Mouse (Mus musculus) liver, postnatal 0 days (tissue): ENCODE measurements around the gene Dpep2nb. TPM values are rescaled to one million over a fixed set of nuclear protein-coding genes. Genes with fewer than 3 reads are reported as not detected.

Experiments
- ATAC-seq: fragments of 200-750 bp; cut with Nextera tagmentation; 2 replicates; pipeline ENCODE4 v1.8.0; 2017; ENCODE audit warnings: mild to moderate bottlenecking, moderate library complexity
- DNase-seq: peaks from one replicate; pipeline ENCODE4 v3.0.0-alpha.2; 2016
- H3K27ac ChIP-seq: fragments of 300-500 bp; sonication (generic); 2 replicates; pipeline ENCODE4 v1.5.1; 2014; ENCODE audit warnings: antibody characterized with exemption, moderate library complexity, mild to moderate bottlenecking, low read depth
- H3K27me3 ChIP-seq: fragments of 300-500 bp; sonication (generic); 2 replicates; pipeline ENCODE4 v1.6.1; 2014; ENCODE audit warnings: low read length, control low read depth, mixed read lengths; ENCODE audit not compliant: insufficient read depth
- H3K36me3 ChIP-seq: fragments of 300-500 bp; sonication (generic); replicated peaks from 2 replicates; pipeline ENCODE4 v1.6.1; 2014; ENCODE audit warnings: mild to moderate bottlenecking, control low read depth, low read length, moderate library complexity, mixed read lengths; ENCODE audit not compliant: insufficient read depth
- H3K4me1 ChIP-seq: fragments of 300-500 bp; sonication (generic); 2 replicates; pipeline ENCODE4 v1.6.1; 2014; ENCODE audit warnings: antibody characterized with exemption, mild to moderate bottlenecking, control low read depth; ENCODE audit not compliant: insufficient read depth
- H3K4me2 ChIP-seq: fragments of 300-500 bp; sonication (generic); 2 replicates; pipeline ENCODE4 v1.6.1; 2014; ENCODE audit warnings: low read depth, mild to moderate bottlenecking, low read length, moderate library complexity, mixed read lengths
- H3K4me3 ChIP-seq: fragments of 300-500 bp; sonication (generic); 2 replicates; pipeline ENCODE4 v1.5.1; 2014; ENCODE audit warnings: low read depth, low read length
- H3K9ac ChIP-seq: fragments of 300-500 bp; sonication (generic); replicated peaks from 2 replicates; pipeline ENCODE4 v1.6.1; 2014; ENCODE audit warnings: mild to moderate bottlenecking, moderate library complexity
- H3K9me3 ChIP-seq: fragments of 300-500 bp; sonication (generic); 2 replicates; pipeline ENCODE4 v1.6.1; 2016; ENCODE audit warnings: mild to moderate bottlenecking, control low read depth, low read length, mixed read lengths
- CTCF ChIP-seq: sonication (generic); IDR thresholded peaks from 2 replicates; pipeline ENCODE4 v1.5.1; 2016; ENCODE audit warnings: antibody characterized with exemption, low read depth
- EP300 ChIP-seq: IDR thresholded peaks from 2 replicates; pipeline ENCODE4 v1.6.1; 2016; ENCODE audit warnings: antibody characterized with exemption, low read depth, mild to moderate bottlenecking
- WGBS: fragments of 180-500 bp; shearing (Covaris S2); extraction: QIAGEN DNeasy Blood & Tissue Kit; methylation state at CpG from one replicate; pipeline ENCODE4 v1.1.7; 2014; ENCODE audit not compliant: insufficient replicate concordance; 5-methylcytosine and 5-hydroxymethylcytosine counted together
- microRNA-seq: library from miRNA; unstranded; fragments of <30 nt; microRNA quantifications from one replicate; pipeline ENCODE4, GENCODE M21; 2016
- polyA plus RNA-seq: library from polyadenylated mRNA; unstranded; fragments of >200 nt; fragmentation: Nextera tagmentation; extraction: Ambion mirVana; gene quantifications from 2 replicates; pipeline ENCODE4 v1.2.1, GENCODE M21; 2015

Gene Dpep2nb
- polyA plus RNA-seq, 1 experiment from 2014 or later: not detected

GRCm38 (mm10) chr8:105957813-105958212 is 48.0 kb downstream of the Dpep2nb start:
- Histone ChIP-seq H3K27me3 (no peaks in the 10 kb centered on the region), H3K9ac (no peak overlapping the region), H3K4me1 (peaks cover 11% of the 10 kb centered on the region), H3K4me3 (no peak overlapping the region), H3K27ac (no peak overlapping the region), H3K36me3 (peaks cover 3% of the 10 kb centered on the region), H3K4me2 (no peak overlapping the region), H3K9me3 (no peaks in the 10 kb centered on the region)
- no peak for DNase-seq
- WGBS: 69% methylated on average over 3 of the region's 4 CpGs
- no peak for ATAC-seq
- TF ChIP-seq CTCF (peak; percentile 29; the same call in 1 of the 2 replicates), EP300 (no peak)

- Histone ChIP-seq H3K9me3 (no peaks in the 10 kb centered on the region), H3K9ac (no peak overlapping the region), H3K4me2 (no peak overlapping the region), H3K27ac (no peak overlapping the region), H3K27me3 (no peaks in the 10 kb centered on the region), H3K4me3 (no peak overlapping the region), H3K36me3 (peaks cover 10% of the 10 kb centered on the region), H3K4me1 (peaks cover 7% of the 10 kb centered on the region)
- TF ChIP-seq CTCF: no peak
- no peak for ATAC-seq
- DNase-seq: no peak
- WGBS: 81% methylated on average over 4 of the region's 4 CpGs
These were observed 49.2 kb downstream of the Dpep2nb start for GRCm38 (mm10) chr8:105956556-105956955.

GRCm38 (mm10) chr8:105951057-105951659 is 54.6 kb downstream of the Dpep2nb start:
- no peak for TF ChIP-seq EP300
- no peak for TF ChIP-seq CTCF

GRCm38 (mm10) chr8:105949350-105949749 is 56.4 kb downstream of the Dpep2nb start:
- TF ChIP-seq EP300: no peak
- DNase-seq: peak; percentile 71
- Histone ChIP-seq H3K9ac (no peak overlapping the region), H3K27ac (no peak overlapping the region), H3K27me3 (no peaks in the 10 kb centered on the region), H3K9me3 (no peaks in the 10 kb centered on the region), H3K4me2 (no peak overlapping the region), H3K36me3 (peaks cover 43% of the 10 kb centered on the region), H3K4me1 (0 out of 2 replicates have a peak, but pooled peaks cover 6% of the 10 kb centered on the region), H3K4me3 (no peak overlapping the region)
- 59% methylated on average over 10 of the region's 10 CpGs for WGBS
- ATAC-seq: peak; percentile 57

More at GRCm38 (mm10) chr8:105951057-105951659, 54.6 kb downstream of the Dpep2nb start:
- Histone ChIP-seq H3K36me3 (peaks cover 36% of the 10 kb centered on the region), H3K4me3 (no peak overlapping the region), H3K9ac (no peak overlapping the region), H3K27me3 (no peaks in the 10 kb centered on the region), H3K9me3 (no peaks in the 10 kb centered on the region), H3K27ac (no peak overlapping the region), H3K4me1 (0 out of 2 replicates have a peak, but pooled peaks cover 6% of the 10 kb centered on the region), H3K4me2 (no peak overlapping the region)
- 77% methylated on average over 7 of the region's 7 CpGs for WGBS
- DNase-seq: no peak
- ATAC-seq: no peak

Small RNAs within 50 kb of the gene (microRNA-seq; reads per million reads assigned to microRNA genes)
- gene Mir7074: not detected

Other genes starting within 250 kb of the Dpep2nb start
- 2.4 and 2.9 TPM in 2 replicates for gene Gfod2, start 247.3 kb downstream of the Dpep2nb start, polyA plus RNA-seq
- gene Ranbp10, start 178.6 kb downstream of the Dpep2nb start, polyA plus RNA-seq: 18.9 and 20.9 TPM in 2 replicates
- not detected in 2 replicates for gene Tsnaxip1, start 178.2 kb downstream of the Dpep2nb start, polyA plus RNA-seq
- 8.9 and 9.0 TPM in 2 replicates for gene Cenpt, start 152.7 kb downstream of the Dpep2nb start, polyA plus RNA-seq
- gene Thap11, start 150.8 kb downstream of the Dpep2nb start, polyA plus RNA-seq: 19.6 and 21.5 TPM in 2 replicates
- 67.6 and 71.9 TPM in 2 replicates for gene Nutf2, start 145.4 kb downstream of the Dpep2nb start, polyA plus RNA-seq
- gene Edc4, start 125.1 kb downstream of the Dpep2nb start, polyA plus RNA-seq: 5.8 and 7.2 TPM in 2 replicates
- not detected in 2 replicates for gene Nrn1l, start 112.4 kb downstream of the Dpep2nb start, polyA plus RNA-seq
- gene Pskh1, start 105.5 kb downstream of the Dpep2nb start, polyA plus RNA-seq: 11.5 and 11.8 TPM in 2 replicates
- gene Ctrl, start 72.1 kb downstream of the Dpep2nb start, polyA plus RNA-seq: 0.16 and 0.31 TPM in 2 replicates
- gene Psmb10, start 67.5 kb downstream of the Dpep2nb start, polyA plus RNA-seq: 57.1 and 62.0 TPM in 2 replicates
- gene Lcat, start 62.6 kb downstream of the Dpep2nb start, polyA plus RNA-seq: 322 and 346 TPM in 2 replicates
- 5.1 and 5.2 TPM in 2 replicates for gene Slc12a4, start 39.9 kb downstream of the Dpep2nb start, polyA plus RNA-seq
- gene Dpep3, start 26.5 kb downstream of the Dpep2nb start, polyA plus RNA-seq: not detected in 2 replicates
- 8.2 and 9.5 TPM in 2 replicates for gene Dus2, start 14.6 kb downstream of the Dpep2nb start, polyA plus RNA-seq
- gene Ddx28, start 5.9 kb upstream of the Dpep2nb start, polyA plus RNA-seq: 13.0 and 14.7 TPM in 2 replicates
- gene Nfatc3, start 52.9 kb upstream of the Dpep2nb start, polyA plus RNA-seq: 2.3 TPM in 2 replicates
- 24.0 and 26.7 TPM in 2 replicates for gene Esrp2, start 131.0 kb upstream of the Dpep2nb start, polyA plus RNA-seq
- 7.2 and 7.7 TPM in 2 replicates for gene Pla2g15, start 144.4 kb upstream of the Dpep2nb start, polyA plus RNA-seq
- 2.6 and 3.2 TPM in 2 replicates for gene Slc7a6, start 162.9 kb upstream of the Dpep2nb start, polyA plus RNA-seq
- 12.1 and 12.5 TPM in 2 replicates for gene Slc7a6os, start 205.0 kb upstream of the Dpep2nb start, polyA plus RNA-seq
- 10.4 and 11.0 TPM in 2 replicates for gene Prmt7, start 205.0 kb upstream of the Dpep2nb start, polyA plus RNA-seq